Mouse (Mus musculus): ENCODE data around the gene Grpr.

Grpr gene

DNA sequence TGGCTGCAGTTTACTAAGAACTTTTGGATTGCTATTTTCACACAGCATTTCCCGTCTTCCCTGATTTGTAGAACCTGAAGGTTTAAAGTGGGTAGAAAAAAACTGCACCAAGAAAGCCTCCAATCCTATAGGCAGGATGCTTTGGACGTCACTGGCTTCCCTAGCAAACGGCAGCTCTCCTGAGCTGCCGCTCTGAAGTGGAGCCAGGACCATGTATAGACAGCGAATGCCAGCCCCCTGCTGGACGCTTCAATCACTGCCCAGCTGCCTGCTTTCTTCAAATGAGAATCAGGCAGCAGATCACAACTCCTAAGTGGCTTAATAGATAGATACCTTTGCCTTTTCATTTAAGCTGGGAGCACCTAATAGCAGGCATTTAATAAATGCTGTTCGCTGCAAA lies at the start of gene Grpr:
Gene Grpr, minus strand, starts transcription at position 12 of the 400 bp plus-strand sequence.
- peak in 1 of 2 experiments; percentile 31 for DNase-seq (ENCODE audit: low spot score in 2 of 2)

- DNase-seq (ENCODE audit: low spot score in 2 of 2) = no peak
These were observed 11.0 kb upstream of the Grpr start for GRCm38 (mm10) chrX:163560521-163560920.

GRCm38 (mm10) chrX:163547042-163547441 lies 2.4 kb downstream of the Grpr start:
- DNase-seq (ENCODE audit: low spot score in 2 of 2) = no peak

DNA sequence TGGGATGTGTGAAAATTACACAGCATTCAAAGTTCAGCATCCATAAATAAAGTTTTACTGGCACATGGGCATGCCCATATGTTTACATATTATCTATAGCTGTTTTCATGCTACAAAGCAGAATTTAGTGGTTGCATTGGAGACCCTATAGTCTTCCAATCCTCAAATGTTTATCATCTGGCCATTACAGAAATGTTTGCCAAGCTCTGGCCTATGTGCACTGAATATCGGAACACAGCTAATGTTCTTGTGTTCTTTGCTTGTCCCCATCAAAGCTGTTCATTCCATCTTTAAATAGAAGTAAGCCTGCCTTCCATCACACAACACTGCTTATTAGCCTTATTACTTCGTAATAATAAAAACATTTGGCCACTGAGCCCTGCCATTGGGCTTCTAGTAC lies 16.6 kb downstream of the Grpr start:
- DNase-seq (ENCODE audit: low spot score in 2 of 2) = no peak

DNA sequence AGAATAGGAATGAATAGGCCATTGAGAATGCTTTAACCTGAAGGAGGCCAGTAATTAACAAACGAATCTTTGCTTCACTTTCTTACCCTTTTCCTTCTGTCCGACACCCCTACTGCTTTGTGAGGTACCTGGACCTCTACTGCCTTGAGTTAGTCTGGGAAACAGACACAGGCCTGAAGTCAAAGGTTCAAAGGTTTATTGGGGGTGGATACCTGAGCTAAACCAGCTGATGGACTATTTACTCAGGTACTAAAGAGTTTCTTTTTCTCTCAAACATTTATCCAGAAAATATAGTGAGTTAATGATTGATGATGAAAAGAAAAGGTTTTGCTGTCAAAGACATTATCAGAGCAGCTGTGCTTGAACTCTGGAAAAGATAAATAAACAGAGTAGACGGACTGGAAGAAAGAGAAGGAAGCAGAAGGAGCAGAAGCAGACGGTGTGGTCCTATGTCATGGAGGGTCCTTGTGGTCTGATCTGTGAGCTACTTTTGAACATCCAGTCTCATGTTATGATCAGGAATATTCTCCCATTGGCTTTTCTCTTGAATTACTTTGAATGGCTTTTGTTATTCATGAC lies 30.4 kb downstream of the Grpr start:
- no peak for DNase-seq (ENCODE audit: low spot score in 2 of 2)

- no peak for DNase-seq (ENCODE audit: low spot score in 2 of 2)
These were observed 37.7 kb downstream of the Grpr start for GRCm38 (mm10) chrX:163511766-163512165.

GRCm38 (mm10) chrX:163502088-163502487 lies 47.4 kb downstream of the Grpr start:
- no peak for DNase-seq (ENCODE audit: low spot score in 2 of 2)
